Mouse (Mus musculus) cerebellum, adult 2 months (tissue): ENCODE data around the gene U2af1l4.

Source experiments
- CTCF ChIP-seq: fragments of 200-500 bp; IDR thresholded peaks from 2 replicates; pipeline ENCODE4 v1.5.1; 2011; ENCODE audit warnings: low read depth, mild to moderate bottlenecking, control low read depth, low read length, moderate library complexity, borderline replicate concordance; ENCODE audit not compliant: insufficient read depth
- POLR2A ChIP-seq: fragments of 200-500 bp; IDR thresholded peaks from 2 replicates; pipeline ENCODE4 v1.6.1; 2011; ENCODE audit warnings: low read length, control low read depth, borderline replicate concordance; ENCODE audit not compliant: insufficient read depth

- TF ChIP-seq POLR2A (no peak), CTCF (no peak)
These were observed 4.3 kb upstream of the U2af1l4 start for GRCm38 (mm10) chr7:30558656-30559442.
